Comparison of ENCODE assay signal across 8 mouse cellular contexts in the genomic region with DNA sequence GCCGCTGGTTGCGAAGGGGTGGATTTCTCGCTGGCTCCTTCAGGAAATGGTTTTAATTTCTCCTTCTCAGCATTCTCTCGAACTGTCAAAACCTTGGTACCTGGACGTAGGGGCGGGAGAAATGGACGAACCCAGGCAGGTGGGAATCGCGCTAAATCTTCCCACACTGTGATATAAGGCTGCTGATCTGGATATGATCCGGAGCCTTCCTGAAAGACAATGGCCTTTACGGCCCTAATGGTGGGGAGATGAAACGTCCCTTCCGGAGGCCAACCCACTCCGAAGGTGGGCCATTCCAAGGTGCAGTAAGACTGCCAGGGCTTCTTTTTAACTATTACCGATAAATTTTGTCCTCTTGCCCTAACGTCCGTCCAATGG.
DNase-seq lines count a peak whose midpoint lies in the region; ATAC-seq and TF ChIP-seq lines count a peak whose summit lies in the region.

No protein-coding gene starts in this region.

- no peak for DNase-seq in lung, adult 2 months
- peak; percentile 2 for DNase-seq in embryonic facial prominence, embryonic 14.5 days (ENCODE audit: low spot score)
- DNase-seq in limb, embryonic 11.5 days (ENCODE audit: low spot score), result peak; percentile 43
- no peak for DNase-seq in gastrocnemius, postnatal 10 days
- DNase-seq in left cerebral cortex, adult 11 months (ENCODE audit: low spot score), result no peak

- no peaks in the 10 kb centered on the region for H3K4me1 ChIP-seq in lung, embryonic 15.5 days
- H3K4me1 ChIP-seq in lung, adult 2 months (ENCODE audit: control insufficient read depth, insufficient read depth, low read length), result no peaks in the 10 kb centered on the region
- no peaks in the 10 kb centered on the region for H3K4me1 ChIP-seq in embryonic facial prominence, embryonic 14.5 days (ENCODE audit: control insufficient read depth, insufficient read depth, low read length)
- no peaks in the 10 kb centered on the region for H3K4me1 ChIP-seq in limb, embryonic 11.5 days (ENCODE audit: control insufficient read depth, insufficient read depth, low read length)
- no peaks in the 10 kb centered on the region for H3K4me1 ChIP-seq in neural tube, embryonic 13.5 days (replicated peaks)

- TF ChIP-seq POLR2A in lung, adult 2 months (IDR thresholded peaks at IDR 0.05; ENCODE audit: borderline replicate concordance, extremely low read depth, low read depth, low read length), result no peak

- H3K27ac ChIP-seq in lung, embryonic 15.5 days, result no peak overlapping the region
- no peak overlapping the region for H3K27ac ChIP-seq in embryonic facial prominence, embryonic 14.5 days (replicated peaks; ENCODE audit: low read depth, low read length)
- H3K27ac ChIP-seq in limb, embryonic 11.5 days (replicated peaks; ENCODE audit: low read depth, low read length), result no peak overlapping the region
- H3K27ac ChIP-seq in neural tube, embryonic 13.5 days (replicated peaks), result no peak overlapping the region

- no peak overlapping the region for H3K4me2 ChIP-seq in lung, embryonic 15.5 days
- H3K4me2 ChIP-seq in embryonic facial prominence, embryonic 14.5 days (ENCODE audit: low read depth, low read length), result no peak overlapping the region
- no peak overlapping the region for H3K4me2 ChIP-seq in limb, embryonic 11.5 days (ENCODE audit: low read depth, severe bottlenecking)
- H3K4me2 ChIP-seq in neural tube, embryonic 13.5 days, result no peak overlapping the region

- peaks cover 56% of the 10 kb centered on the region for H3K9me3 ChIP-seq in lung, embryonic 15.5 days
- H3K9me3 ChIP-seq in embryonic facial prominence, embryonic 14.5 days (ENCODE audit: control insufficient read depth, low read length), result peaks cover 59% of the 10 kb centered on the region
- H3K9me3 ChIP-seq in limb, embryonic 11.5 days (ENCODE audit: control insufficient read depth, low read length), result peaks cover 56% of the 10 kb centered on the region
- peaks cover 58% of the 10 kb centered on the region for H3K9me3 ChIP-seq in neural tube, embryonic 13.5 days

- ATAC-seq in lung, embryonic 15.5 days (ENCODE audit: borderline replicate concordance, extremely low read depth, low FRiP score, low TSS enrichment), result peak; percentile 19; the same call in 1 of the 2 replicates
- ATAC-seq in embryonic facial prominence, embryonic 14.5 days (ENCODE audit: low read depth), result peak; percentile 27; the same call in 1 of the 2 replicates
- peak; percentile 56 for ATAC-seq in limb, embryonic 11.5 days (ENCODE audit: insufficient number of reproducible peaks, low FRiP score, low TSS enrichment, low read depth)
- peak; percentile 20; the same call in 1 of the 2 replicates for ATAC-seq in neural tube, embryonic 13.5 days (ENCODE audit: low read depth)
- no peak for ATAC-seq in frontal cortex, adult (ENCODE audit: low TSS enrichment)

- H3K4me3 ChIP-seq in lung, embryonic 15.5 days, result no peak overlapping the region
- H3K4me3 ChIP-seq in lung, adult 2 months (replicated peaks; ENCODE audit: extremely low read depth, low read depth, low read length), result no peak overlapping the region
- no peak overlapping the region for H3K4me3 ChIP-seq in embryonic facial prominence, embryonic 14.5 days (ENCODE audit: low read depth, low read length)
- no peak overlapping the region for H3K4me3 ChIP-seq in limb, embryonic 11.5 days (ENCODE audit: low read depth, low read length)
- no peak overlapping the region for H3K4me3 ChIP-seq in neural tube, embryonic 13.5 days

- H3K9ac ChIP-seq in lung, embryonic 15.5 days, result no peak overlapping the region
- no peak overlapping the region for H3K9ac ChIP-seq in embryonic facial prominence, embryonic 14.5 days (ENCODE audit: low read depth, low read length)
- H3K9ac ChIP-seq in limb, embryonic 11.5 days (ENCODE audit: low read length), result no peak overlapping the region
- H3K9ac ChIP-seq in neural tube, embryonic 13.5 days, result no peak overlapping the region

- no peak for TF ChIP-seq CTCF in lung, adult 2 months (IDR thresholded peaks at IDR 0.05; ENCODE audit: insufficient read depth, low read length)

- 65% methylated on average over 17 of the region's 17 CpGs for WGBS in lung, embryonic 15.5 days
- WGBS in lung, adult 2 months, result 61% methylated on average over 17 of the region's 17 CpGs
- 72% methylated on average over 17 of the region's 17 CpGs for WGBS in embryonic facial prominence, embryonic 14.5 days
- WGBS in limb, embryonic 11.5 days, result 67% methylated on average over 17 of the region's 17 CpGs
- 67% methylated on average over 17 of the region's 17 CpGs for WGBS in neural tube, embryonic 13.5 days

- peaks cover 10% of the 10 kb centered on the region; the same call in 1 of the 2 replicates for H3K36me3 ChIP-seq in lung, embryonic 15.5 days
- H3K36me3 ChIP-seq in embryonic facial prominence, embryonic 14.5 days (ENCODE audit: control insufficient read depth, insufficient read depth, low read length), result peaks cover 10% of the 10 kb centered on the region; the same call in 1 of the 2 replicates
- peaks cover 17% of the 10 kb centered on the region; the same call in 1 of the 2 replicates for H3K36me3 ChIP-seq in limb, embryonic 11.5 days (ENCODE audit: control insufficient read depth, insufficient read depth, low read length)
- H3K36me3 ChIP-seq in neural tube, embryonic 13.5 days, result peaks cover 37% of the 10 kb centered on the region

- H3K27me3 ChIP-seq in lung, embryonic 15.5 days, result no peaks in the 10 kb centered on the region
- H3K27me3 ChIP-seq in embryonic facial prominence, embryonic 14.5 days (replicated peaks; ENCODE audit: control insufficient read depth, insufficient read depth, low read length), result no peaks in the 10 kb centered on the region; the same call in 1 of the 2 replicates
- peaks cover 12% of the 10 kb centered on the region for H3K27me3 ChIP-seq in limb, embryonic 11.5 days (ENCODE audit: control insufficient read depth, insufficient read depth, low read length)
- peaks cover 11% of the 10 kb centered on the region for H3K27me3 ChIP-seq in neural tube, embryonic 13.5 days

Comparison
In these comparisons a context has a peak if more than half of its experiments do, and no peak if none do; other contexts are left out.
1. DNase-seq: peak in embryonic facial prominence, embryonic 14.5 days (single experiment) and limb, embryonic 11.5 days (single experiment); none in lung, adult 2 months (single experiment), gastrocnemius, postnatal 10 days (single experiment) and left cerebral cortex, adult 11 months (single experiment).